Mouse (Mus musculus) ES-Bruce4 (cell line): ENCODE measurements around the gene Pnrc2. TPM values are rescaled to one million over a fixed set of nuclear protein-coding genes. Genes with fewer than 3 reads are reported as not detected.
A peak's percentile ranks its signal among the peaks of the same experiment; 100 is the strongest.

Source experiments
- H3K27ac ChIP-seq: 2 replicates; pipeline ENCODE4 v1.5.1; 2012; ENCODE audit warnings: low read length, inconsistent platforms; ENCODE audit not compliant: insufficient read depth
- H3K27me3 ChIP-seq: 2 replicates; pipeline ENCODE4 v1.6.1; 2012; ENCODE audit warnings: mild to moderate bottlenecking, low read length, inconsistent platforms; ENCODE audit not compliant: control insufficient read depth, poor library complexity, insufficient read depth, severe bottlenecking
- H3K36me3 ChIP-seq: 2 replicates; pipeline ENCODE4 v1.6.1; 2012; ENCODE audit warnings: inconsistent platforms, mild to moderate bottlenecking, low read length, moderate library complexity; ENCODE audit not compliant: control insufficient read depth, poor library complexity, insufficient read depth, severe bottlenecking
- H3K4me1 ChIP-seq: one replicate; pipeline ENCODE4 v1.8.1; 2011; ENCODE audit warnings: low read length; ENCODE audit not compliant: control insufficient read depth, insufficient read depth
- H3K4me3 ChIP-seq: 2 replicates; pipeline ENCODE4 v1.5.1; 2011; ENCODE audit warnings: low read depth, mild to moderate bottlenecking, low read length
- H3K9ac ChIP-seq: 2 replicates; pipeline ENCODE4 v1.6.1; 2012; ENCODE audit warnings: low read depth, mild to moderate bottlenecking, inconsistent platforms; ENCODE audit not compliant: poor library complexity, severe bottlenecking
- H3K9me3 ChIP-seq: replicated peaks from 2 replicates; pipeline ENCODE4 v1.6.1; 2012; ENCODE audit warnings: mild to moderate bottlenecking, low read length, inconsistent platforms; ENCODE audit not compliant: control insufficient read depth, poor library complexity, insufficient read depth, severe bottlenecking
- CTCF ChIP-seq: IDR thresholded peaks from one replicate; pipeline ENCODE4 v1.8.1; 2011; ENCODE audit warnings: low read depth, low read length
- EP300 ChIP-seq: IDR thresholded peaks from 2 replicates; pipeline ENCODE4 v1.6.1; 2011; ENCODE audit warnings: low read depth, low read length; ENCODE audit not compliant: insufficient read depth
- POLR2A ChIP-seq: IDR thresholded peaks from one replicate; pipeline ENCODE4 v1.8.1; 2011; ENCODE audit warnings: low read length; ENCODE audit not compliant: insufficient read depth
- polyA plus RNA-seq: library from polyadenylated mRNA; stranded (reverse); fragments of >200 nt; gene quantifications from 2 replicates; pipeline ENCODE4 v1.2.4, GENCODE M21; 2011; ENCODE audit warnings: low read depth; ENCODE audit not compliant: missing spikeins, insufficient read depth, insufficient read length

Pnrc2 gene
- polyA plus RNA-seq, 1 experiment = 84.4 TPM

DNA sequence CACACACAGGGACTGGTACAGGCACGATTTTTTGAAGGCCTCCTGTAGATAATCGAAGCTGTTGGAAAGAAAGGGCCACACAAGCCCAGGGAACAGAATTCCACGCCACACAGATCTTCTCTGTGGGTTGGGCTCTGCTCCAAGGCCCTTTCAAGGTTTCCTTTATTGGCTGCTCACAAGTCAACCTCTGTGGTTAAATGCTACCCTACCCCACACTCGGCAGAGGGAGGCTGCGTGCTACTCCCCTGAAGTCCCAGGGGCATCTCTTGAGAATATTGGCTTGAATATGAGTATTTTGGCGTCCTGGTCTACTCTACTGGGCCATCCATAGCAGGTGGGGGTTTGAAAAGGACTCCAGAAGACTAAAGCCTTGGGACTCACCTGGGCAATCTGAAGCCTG lies 22.5 kb upstream of the Pnrc2 start:
- no peaks in the 10 kb centered on the region for H3K36me3 ChIP-seq
- no peak overlapping the region for H3K4me3 ChIP-seq
- H3K9me3 ChIP-seq = no peaks in the 10 kb centered on the region
- peaks cover 5% of the 10 kb centered on the region for H3K4me1 ChIP-seq
- no peaks in the 10 kb centered on the region for H3K27me3 ChIP-seq
- H3K27ac ChIP-seq = no peak overlapping the region
- TF ChIP-seq CTCF = no peak
- H3K9ac ChIP-seq = no peak overlapping the region

DNA sequence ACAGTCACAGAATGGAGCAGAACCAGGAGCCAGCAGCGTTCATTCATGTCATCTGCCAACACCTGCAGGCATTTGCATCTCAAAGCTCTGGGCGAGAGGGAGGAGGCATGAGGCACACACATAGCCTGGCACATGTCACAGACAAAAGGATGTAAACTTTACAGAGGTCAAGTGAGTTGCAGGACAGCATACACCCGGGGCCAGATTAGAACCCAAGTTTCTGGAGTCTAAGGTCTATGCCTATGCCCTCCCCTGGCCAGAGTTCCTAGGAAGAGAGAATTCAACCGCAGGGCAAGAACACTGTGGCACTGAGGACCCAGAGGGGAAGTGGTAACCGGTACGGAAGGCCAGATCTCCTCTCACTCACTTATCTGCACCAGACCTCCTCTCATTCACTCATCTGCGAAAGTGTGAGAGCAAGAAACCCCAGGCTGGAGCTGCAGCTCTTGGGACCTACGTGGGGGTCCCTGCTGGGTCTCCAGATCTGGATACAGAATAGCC lies 21.5 kb upstream of the Pnrc2 start, which contains the start of gene Cnr2:
TSS of gene Cnr2 (plus strand) at position 324 of the 501 bp plus-strand sequence.
- Histone ChIP-seq H3K27me3 (no peaks in the 10 kb centered on the region), H3K9me3 (no peaks in the 10 kb centered on the region), H3K27ac (no peak within 1 kb of the TSS), H3K36me3 (no peaks in the 10 kb centered on the region), H3K9ac (no peak within 1 kb of the TSS), H3K4me3 (no peak within 1 kb of the TSS), H3K4me1 (peaks cover 5% of the 10 kb centered on the region)
- TF ChIP-seq EP300 (no peak), CTCF (no peak), POLR2A (no peak)

DNA sequence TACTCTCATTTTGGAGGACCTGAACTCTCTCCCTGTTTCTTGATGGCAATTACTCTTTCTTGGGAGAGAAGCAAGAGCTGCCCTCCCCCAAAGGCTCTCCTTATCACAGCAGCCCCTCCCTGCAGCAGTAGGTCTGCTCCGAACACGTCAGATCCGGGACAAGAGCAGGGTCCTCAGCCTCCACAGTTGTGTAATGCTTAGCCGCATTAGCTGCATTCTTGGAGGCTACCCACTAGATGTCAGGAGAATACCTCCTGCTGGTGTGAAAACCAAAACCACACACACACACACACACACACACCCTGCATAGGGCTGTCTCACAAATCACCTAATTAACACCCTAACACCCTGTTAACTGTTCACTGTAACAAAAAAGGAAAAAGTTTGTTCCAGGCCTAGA lies 19.2 kb upstream of the Pnrc2 start:
- no peaks in the 10 kb centered on the region for H3K36me3 ChIP-seq
- no peak overlapping the region for H3K27ac ChIP-seq
- no peak overlapping the region for H3K9ac ChIP-seq
- TF ChIP-seq CTCF (no peak), POLR2A (no peak), EP300 (no peak)
- H3K27me3 ChIP-seq = no peaks in the 10 kb centered on the region
- H3K9me3 ChIP-seq = no peaks in the 10 kb centered on the region
- H3K4me1 ChIP-seq = peaks cover 2% of the 10 kb centered on the region
- no peak overlapping the region for H3K4me3 ChIP-seq

DNA sequence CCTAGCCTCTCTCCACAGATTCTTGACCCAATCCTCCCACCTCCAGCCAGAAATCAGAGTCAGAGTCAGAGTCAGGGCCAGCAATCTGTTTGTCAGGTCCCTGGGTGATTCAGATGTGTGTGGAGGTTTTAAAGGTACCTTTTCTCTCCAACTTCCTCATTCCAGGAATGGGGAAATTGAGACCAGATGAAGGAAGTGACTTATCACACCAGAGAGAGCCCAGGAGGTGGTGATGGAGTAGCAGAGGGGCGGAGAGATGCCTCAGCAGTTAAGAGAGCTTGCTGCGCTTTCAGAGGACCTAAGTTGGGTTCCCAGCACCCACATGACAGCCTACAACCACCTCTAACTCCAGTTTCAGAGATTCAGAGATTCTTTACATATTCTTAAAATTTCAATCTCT lies 17.9 kb upstream of the Pnrc2 start:
- TF ChIP-seq POLR2A (no peak), CTCF (no peak), EP300 (no peak)
- Histone ChIP-seq H3K27me3 (no peaks in the 10 kb centered on the region), H3K9me3 (no peaks in the 10 kb centered on the region), H3K9ac (no peak overlapping the region), H3K27ac (no peak overlapping the region), H3K36me3 (no peaks in the 10 kb centered on the region), H3K4me3 (no peak overlapping the region), H3K4me1 (peaks cover 2% of the 10 kb centered on the region)

DNA sequence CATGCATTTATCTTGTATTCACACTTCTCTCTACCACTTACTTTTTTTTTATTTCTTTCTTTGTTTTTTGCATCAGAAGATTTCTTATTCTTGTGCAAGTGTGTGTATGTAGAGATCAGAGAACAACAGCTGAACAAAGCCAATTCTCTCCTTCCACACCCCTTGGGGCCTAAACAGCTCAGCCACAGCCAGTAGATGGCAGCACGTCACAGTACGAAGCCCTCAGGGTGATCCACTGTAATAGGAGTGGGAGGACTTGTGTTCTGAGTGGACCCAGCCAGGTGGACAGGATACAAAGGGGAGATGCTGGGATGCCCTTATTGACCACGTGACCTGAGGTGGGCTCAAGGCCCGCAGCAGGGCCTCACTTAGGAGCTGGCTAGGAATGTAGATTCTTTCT lies 16.2 kb upstream of the Pnrc2 start:
- Histone ChIP-seq H3K4me1 (peaks cover 2% of the 10 kb centered on the region), H3K36me3 (no peaks in the 10 kb centered on the region), H3K27me3 (no peaks in the 10 kb centered on the region), H3K9ac (no peak overlapping the region), H3K4me3 (no peak overlapping the region), H3K9me3 (no peaks in the 10 kb centered on the region), H3K27ac (no peak overlapping the region)
- TF ChIP-seq EP300 (no peak), CTCF (peak; percentile 93), POLR2A (no peak)

DNA sequence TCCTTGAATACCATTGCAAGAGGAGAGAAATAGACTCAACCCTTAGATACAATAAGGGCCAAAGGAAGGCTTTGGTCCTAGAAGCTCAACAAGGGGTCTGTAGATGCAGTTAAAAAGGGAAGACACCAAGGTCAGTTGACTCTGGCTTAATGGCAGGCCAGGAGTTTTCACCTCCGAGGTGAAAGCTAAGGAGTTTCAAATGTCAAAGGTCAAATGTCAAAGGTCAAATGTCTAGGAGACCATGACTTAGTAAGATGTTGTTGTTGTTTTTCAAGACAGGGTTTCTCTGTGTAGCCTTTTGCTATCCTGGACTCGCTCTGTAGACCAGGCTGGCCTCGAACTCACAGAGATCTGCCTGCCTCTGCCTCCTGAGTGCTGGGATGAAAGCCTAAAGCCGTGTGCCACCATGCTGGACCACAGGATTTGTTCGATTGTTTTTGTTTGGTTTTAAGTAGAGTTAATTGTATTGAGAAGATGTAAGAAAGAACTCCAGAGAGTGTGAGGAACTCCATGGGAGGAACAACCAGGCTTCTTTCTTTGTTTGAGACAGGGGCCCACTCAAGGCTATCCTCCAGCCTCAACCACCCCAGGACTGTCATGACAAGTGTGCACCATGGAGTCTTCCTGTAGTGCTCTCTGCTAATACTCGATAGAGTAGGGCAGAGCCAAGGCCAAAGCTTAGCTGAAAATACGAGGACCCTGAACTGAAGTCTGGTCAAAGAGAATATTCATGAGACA lies 15.7 kb upstream of the Pnrc2 start:
- TF ChIP-seq CTCF (no peak), EP300 (no peak), POLR2A (no peak)
- Histone ChIP-seq H3K27me3 (no peaks in the 10 kb centered on the region), H3K9me3 (no peaks in the 10 kb centered on the region), H3K27ac (no peak overlapping the region), H3K36me3 (no peaks in the 10 kb centered on the region), H3K4me1 (peaks cover 2% of the 10 kb centered on the region), H3K9ac (0 out of 2 replicates have a peak overlapping the region, but pooled peaks have one; percentile 3), H3K4me3 (no peak overlapping the region)
